Mouse (Mus musculus): ENCODE measurements around the gene Haus3. TPM values are rescaled to one million over a fixed set of nuclear protein-coding genes. Genes with fewer than 3 reads are reported as not detected.
A peak's percentile ranks its signal among the peaks of the same experiment; 100 is the strongest.

The Haus3 gene
- polyA plus RNA-seq, 1 experiment from 2014 or later, result 52.5 TPM

DNA sequence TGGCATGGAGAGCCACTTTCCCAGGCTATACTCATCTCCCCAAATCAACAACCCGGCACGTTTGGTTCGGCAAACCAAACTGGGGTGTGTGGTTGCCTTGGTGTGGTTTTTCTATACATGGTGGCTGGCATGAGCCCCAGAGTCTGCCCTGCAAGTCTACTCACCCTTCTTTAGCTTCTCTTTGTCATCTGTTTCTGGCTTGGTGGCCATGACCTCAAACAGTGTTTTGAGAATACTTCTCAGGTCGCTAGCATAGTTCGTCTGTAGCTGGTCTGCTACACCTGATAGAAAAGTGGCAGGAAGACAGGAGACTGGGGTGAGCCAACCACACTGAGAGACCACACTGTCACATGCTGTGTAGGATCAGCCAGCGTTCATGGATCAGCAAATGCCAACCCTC lies 29.3 kb upstream of the Haus3 start:
- H3K36me3 ChIP-seq, result no peaks in the 10 kb centered on the region
- no peak for ATAC-seq (ENCODE audit: insufficient number of reproducible peaks, insufficient read depth, low FRiP score, low TSS enrichment, low read depth)
- no peak overlapping the region for H3K9ac ChIP-seq (replicated peaks)
- H3K9me3 ChIP-seq, result no peaks in the 10 kb centered on the region
- H3K4me2 ChIP-seq, result no peak overlapping the region
- no peak overlapping the region for H3K27ac ChIP-seq
- WGBS, result 81% methylated on average over 6 of the region's 6 CpGs
- no peak overlapping the region for H3K4me3 ChIP-seq (replicated peaks)
- H3K4me1 ChIP-seq (replicated peaks), result no peaks in the 10 kb centered on the region
- H3K27me3 ChIP-seq, result 0 out of 2 replicates have a peak, but pooled peaks cover 9% of the 10 kb centered on the region

DNA sequence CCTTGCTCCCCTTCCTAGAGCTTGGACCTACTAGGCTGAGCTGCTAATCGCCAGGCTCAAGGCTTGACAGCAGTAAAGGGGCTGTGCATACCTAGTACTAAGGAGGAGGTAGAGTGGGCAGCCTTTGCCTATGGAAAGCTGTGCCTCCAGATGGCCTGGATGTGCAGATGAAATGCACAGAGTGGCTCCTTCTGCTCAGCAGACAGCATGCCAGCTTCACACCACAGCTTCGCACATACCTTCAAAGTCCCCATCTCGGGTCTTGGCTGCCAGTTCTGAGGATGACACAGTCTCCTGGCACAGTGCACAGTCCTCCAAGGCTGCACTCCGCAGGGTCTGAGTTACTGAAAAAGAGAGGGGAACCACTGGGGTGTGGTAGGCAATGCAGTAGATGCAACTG lies 27.9 kb upstream of the Haus3 start:
- H3K9ac ChIP-seq (replicated peaks), result no peak overlapping the region

DNA sequence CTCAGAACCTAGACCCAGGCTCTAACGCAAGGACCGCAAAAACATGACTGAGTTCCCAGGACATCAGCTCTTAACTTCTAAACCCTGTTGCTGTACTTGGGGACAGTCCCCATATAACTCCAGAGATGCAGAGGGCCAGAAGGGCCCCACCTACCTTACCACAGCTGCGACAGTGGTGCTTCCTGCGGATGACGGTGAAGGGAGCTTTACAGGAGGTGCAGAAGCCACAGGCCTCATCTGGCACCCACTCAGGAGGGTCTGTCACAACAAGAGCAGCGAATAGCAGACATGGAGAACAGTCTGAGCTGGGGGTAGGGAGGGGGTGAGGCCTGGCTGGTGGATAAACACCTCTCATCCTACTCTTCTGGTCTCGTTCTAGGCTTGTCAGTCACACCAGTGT lies 27.1 kb upstream of the Haus3 start:
- H3K4me1 ChIP-seq (replicated peaks), result no peaks in the 10 kb centered on the region
- no peak overlapping the region for H3K9ac ChIP-seq (replicated peaks)
- no peaks in the 10 kb centered on the region for H3K9me3 ChIP-seq
- no peak overlapping the region for H3K27ac ChIP-seq
- WGBS, result 77% methylated on average over 7 of the region's 7 CpGs
- H3K27me3 ChIP-seq, result 0 out of 2 replicates have a peak, but pooled peaks cover 9% of the 10 kb centered on the region
- no peaks in the 10 kb centered on the region for H3K36me3 ChIP-seq
- no peak overlapping the region for H3K4me3 ChIP-seq (replicated peaks)
- H3K4me2 ChIP-seq, result no peak overlapping the region
- ATAC-seq (ENCODE audit: insufficient number of reproducible peaks, insufficient read depth, low FRiP score, low TSS enrichment, low read depth), result no peak

More for the DNA sequence above, 27.9 kb upstream of the Haus3 start:
- no peak for ATAC-seq (ENCODE audit: insufficient number of reproducible peaks, insufficient read depth, low FRiP score, low TSS enrichment, low read depth)
- Histone ChIP-seq H3K4me3 (replicated peaks) (no peak overlapping the region), H3K27me3 (0 out of 2 replicates have a peak, but pooled peaks cover 9% of the 10 kb centered on the region), H3K4me1 (replicated peaks) (no peaks in the 10 kb centered on the region), H3K27ac (no peak overlapping the region), H3K9me3 (no peaks in the 10 kb centered on the region), H3K36me3 (no peaks in the 10 kb centered on the region), H3K4me2 (no peak overlapping the region)
- WGBS, result 74% methylated on average over 4 of the region's 4 CpGs

DNA sequence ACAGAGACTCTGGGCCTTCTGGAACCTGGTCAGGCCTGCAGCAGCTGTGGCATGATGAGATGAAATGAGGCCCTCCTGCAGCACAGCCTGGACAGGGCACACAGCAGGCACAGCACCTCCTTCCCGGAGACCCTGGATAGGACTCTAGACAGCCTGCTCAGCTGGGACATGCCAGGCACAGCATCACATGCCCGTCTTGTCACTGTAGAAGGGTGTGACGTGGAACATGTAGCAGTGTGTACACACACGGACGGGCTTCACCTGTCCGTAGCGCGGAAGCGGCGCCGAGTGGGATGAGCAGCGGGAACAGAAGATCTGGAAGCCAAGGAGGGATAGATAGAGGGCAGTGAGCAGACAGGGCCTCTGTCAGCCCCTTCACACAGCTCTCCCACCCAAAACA lies 26.5 kb upstream of the Haus3 start:
- 93% methylated on average over 12 of the region's 12 CpGs for WGBS
- H3K4me2 ChIP-seq, result no peak overlapping the region
- ATAC-seq (ENCODE audit: insufficient number of reproducible peaks, insufficient read depth, low FRiP score, low TSS enrichment, low read depth), result no peak

DNA sequence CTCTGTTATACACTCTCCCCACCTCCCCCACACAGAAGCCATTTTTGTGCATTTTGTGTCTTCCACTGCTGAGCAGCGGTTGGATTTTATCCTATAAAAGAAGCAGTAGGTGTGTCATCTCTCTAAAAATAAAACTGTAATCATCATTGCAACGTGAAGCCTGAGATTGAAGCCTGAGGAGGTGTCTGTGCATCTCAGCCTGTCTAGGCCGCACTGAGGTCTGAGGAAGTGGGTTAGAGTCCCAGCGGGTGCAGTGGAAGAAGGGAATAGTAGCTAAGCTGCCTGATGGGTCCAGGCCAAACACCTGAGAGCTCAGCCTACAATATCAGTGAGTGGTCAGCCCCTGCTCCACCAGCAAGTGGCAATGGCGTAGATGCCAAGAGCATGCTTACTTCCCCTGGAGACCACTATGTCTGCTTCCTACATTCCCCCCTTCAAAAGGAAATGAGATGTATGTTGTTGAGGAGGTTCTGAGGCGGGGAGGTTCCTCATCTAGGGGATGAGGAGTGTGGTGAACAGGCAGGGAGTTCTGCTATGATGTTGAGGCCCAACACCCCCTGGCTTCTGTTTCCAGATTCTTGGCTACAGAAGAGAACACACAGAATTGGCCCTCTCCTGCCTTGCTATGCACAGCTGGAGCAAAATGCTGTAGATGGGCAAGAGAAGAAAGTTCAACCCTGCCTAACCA lies 25.8 kb upstream of the Haus3 start:
- H3K9me3 ChIP-seq, result no peaks in the 10 kb centered on the region
- H3K9ac ChIP-seq (replicated peaks), result no peak overlapping the region
- 82% methylated on average over 6 of the region's 6 CpGs for WGBS
- no peaks in the 10 kb centered on the region for H3K36me3 ChIP-seq
- peaks cover 13% of the 10 kb centered on the region; the same call in 1 of the 2 replicates for H3K27me3 ChIP-seq
- ATAC-seq (ENCODE audit: insufficient number of reproducible peaks, insufficient read depth, low FRiP score, low TSS enrichment, low read depth), result no peak
- H3K27ac ChIP-seq, result no peak overlapping the region
- no peaks in the 10 kb centered on the region for H3K4me1 ChIP-seq (replicated peaks)
- H3K4me3 ChIP-seq (replicated peaks), result no peak overlapping the region
- no peak overlapping the region for H3K4me2 ChIP-seq

More for the DNA sequence above, 26.5 kb upstream of the Haus3 start:
- Histone ChIP-seq H3K36me3 (no peaks in the 10 kb centered on the region), H3K4me3 (replicated peaks) (no peak overlapping the region), H3K9ac (replicated peaks) (no peak overlapping the region), H3K4me1 (replicated peaks) (no peaks in the 10 kb centered on the region), H3K27ac (no peak overlapping the region), H3K27me3 (0 out of 2 replicates have a peak, but pooled peaks cover 9% of the 10 kb centered on the region), H3K9me3 (no peaks in the 10 kb centered on the region)

DNA sequence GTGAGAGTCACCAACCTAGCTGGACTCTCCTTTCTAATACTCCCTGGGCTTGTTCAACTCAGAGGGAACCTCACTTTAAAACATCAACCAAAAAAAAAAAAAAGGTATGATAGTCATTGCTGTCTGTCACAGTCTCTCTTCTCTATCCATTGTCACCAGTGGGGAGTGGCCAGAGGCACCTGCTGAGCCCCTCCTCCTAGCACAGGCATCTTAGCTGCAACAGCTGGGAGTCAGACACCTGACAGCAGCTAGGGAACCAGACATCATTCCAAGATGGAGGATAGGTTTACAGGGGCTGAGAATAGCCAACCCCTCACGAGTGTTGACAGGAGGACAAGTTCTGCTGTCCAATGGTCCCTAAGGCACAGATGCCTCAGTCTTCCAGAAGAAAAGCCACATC lies 25.1 kb upstream of the Haus3 start:
- Histone ChIP-seq H3K36me3 (no peaks in the 10 kb centered on the region), H3K4me1 (replicated peaks) (peaks cover 2% of the 10 kb centered on the region; the same call in 1 of the 2 replicates), H3K27me3 (peaks cover 13% of the 10 kb centered on the region; the same call in 1 of the 2 replicates), H3K4me2 (no peak overlapping the region), H3K9ac (replicated peaks) (no peak overlapping the region), H3K27ac (no peak overlapping the region), H3K4me3 (replicated peaks) (no peak overlapping the region), H3K9me3 (no peaks in the 10 kb centered on the region)
- 35% methylated on average over 1 of the region's 1 CpGs for WGBS
- no peak for ATAC-seq (ENCODE audit: insufficient number of reproducible peaks, insufficient read depth, low FRiP score, low TSS enrichment, low read depth)

DNA sequence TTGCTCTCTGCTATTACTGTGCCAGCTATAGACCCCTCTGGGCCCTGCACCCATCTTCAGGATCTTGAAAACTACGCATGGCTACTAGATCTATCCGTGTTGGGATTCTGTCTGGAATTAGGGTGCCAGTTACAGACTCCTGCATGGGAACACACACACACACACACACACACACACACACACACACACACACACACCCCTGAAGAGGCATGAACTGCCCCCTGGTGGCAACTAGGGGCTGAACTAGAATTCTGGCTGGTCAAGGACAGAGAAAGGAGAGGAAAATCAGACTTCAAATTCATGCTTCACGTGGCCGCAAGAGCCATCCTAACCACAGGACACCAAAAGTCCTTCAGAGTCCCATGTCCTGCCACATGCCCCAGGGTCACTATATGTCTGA lies 22.5 kb upstream of the Haus3 start:
- H3K9me3 ChIP-seq, result no peaks in the 10 kb centered on the region
- peaks cover 15% of the 10 kb centered on the region for H3K4me1 ChIP-seq (replicated peaks)
- H3K9ac ChIP-seq (replicated peaks), result no peak overlapping the region
- H3K27me3 ChIP-seq, result peaks cover 4% of the 10 kb centered on the region; the same call in 1 of the 2 replicates
- H3K27ac ChIP-seq, result no peak overlapping the region
- H3K36me3 ChIP-seq, result no peaks in the 10 kb centered on the region
- no peak for ATAC-seq (ENCODE audit: insufficient number of reproducible peaks, insufficient read depth, low FRiP score, low TSS enrichment, low read depth)
- H3K4me3 ChIP-seq (replicated peaks), result no peak overlapping the region
- no peak overlapping the region for H3K4me2 ChIP-seq
- WGBS, result 74% methylated on average over 4 of the region's 4 CpGs

DNA sequence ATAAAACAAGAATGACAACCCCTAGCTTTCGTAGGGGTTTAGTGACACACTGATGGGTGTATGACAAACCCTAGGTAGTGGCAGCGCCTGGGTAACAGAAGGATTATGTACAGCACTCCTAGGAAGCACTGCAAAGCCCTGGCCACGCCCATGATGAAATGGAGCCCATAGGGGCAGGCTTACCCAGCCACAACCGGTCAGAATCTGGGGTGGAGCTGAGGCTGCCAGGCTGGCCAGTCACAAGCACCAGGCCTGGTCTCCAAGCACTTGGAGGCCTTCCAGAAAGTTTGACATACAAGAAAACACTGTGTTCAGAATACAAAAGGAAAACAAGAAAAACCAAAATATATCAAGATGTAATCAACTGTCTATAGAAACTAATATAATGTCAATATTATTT lies 21.7 kb upstream of the Haus3 start:
- H3K36me3 ChIP-seq, result no peaks in the 10 kb centered on the region
- no peak for ATAC-seq (ENCODE audit: insufficient number of reproducible peaks, insufficient read depth, low FRiP score, low TSS enrichment, low read depth)
- no peak overlapping the region for H3K27ac ChIP-seq
- WGBS, result 60% methylated on average over 4 of the region's 4 CpGs
- H3K4me1 ChIP-seq (replicated peaks), result peaks cover 23% of the 10 kb centered on the region
- H3K4me2 ChIP-seq, result no peak overlapping the region
- H3K27me3 ChIP-seq, result peaks cover 4% of the 10 kb centered on the region; the same call in 1 of the 2 replicates
- H3K4me3 ChIP-seq (replicated peaks), result no peak overlapping the region
- no peak overlapping the region for H3K9ac ChIP-seq (replicated peaks)
- H3K9me3 ChIP-seq, result no peaks in the 10 kb centered on the region

DNA sequence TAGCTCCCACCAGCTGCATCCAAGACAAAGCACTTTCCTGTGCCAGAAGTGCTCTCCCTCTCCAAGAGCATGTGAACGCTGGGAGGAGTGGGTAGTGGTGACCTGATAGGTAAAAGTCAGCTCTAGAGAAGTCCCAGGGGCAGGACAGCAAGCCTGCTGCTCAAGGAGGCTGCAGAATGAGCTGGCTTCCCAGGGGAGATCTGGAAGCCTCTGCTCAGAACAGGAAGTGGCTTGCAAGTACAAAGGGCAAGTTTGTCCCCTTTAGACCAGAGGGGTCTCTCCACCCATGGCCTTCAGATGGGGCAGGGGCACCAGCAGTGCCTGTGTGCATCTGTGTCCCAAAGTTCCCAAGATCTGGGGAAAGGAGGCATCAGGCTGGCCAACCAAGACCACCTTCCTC lies 20.2 kb upstream of the Haus3 start:
- H3K4me2 ChIP-seq, result no peak overlapping the region
- 64% methylated on average over 1 of the region's 1 CpGs for WGBS
- ATAC-seq (ENCODE audit: insufficient number of reproducible peaks, insufficient read depth, low FRiP score, low TSS enrichment, low read depth), result no peak
- peaks cover 4% of the 10 kb centered on the region; the same call in 1 of the 2 replicates for H3K27me3 ChIP-seq
- peaks cover 37% of the 10 kb centered on the region for H3K4me1 ChIP-seq (replicated peaks)
- H3K27ac ChIP-seq, result no peak overlapping the region
- H3K9me3 ChIP-seq, result no peaks in the 10 kb centered on the region
- H3K4me3 ChIP-seq (replicated peaks), result no peak overlapping the region
- peaks cover 9% of the 10 kb centered on the region; the same call in 1 of the 2 replicates for H3K36me3 ChIP-seq
- H3K9ac ChIP-seq (replicated peaks), result no peak overlapping the region

DNA sequence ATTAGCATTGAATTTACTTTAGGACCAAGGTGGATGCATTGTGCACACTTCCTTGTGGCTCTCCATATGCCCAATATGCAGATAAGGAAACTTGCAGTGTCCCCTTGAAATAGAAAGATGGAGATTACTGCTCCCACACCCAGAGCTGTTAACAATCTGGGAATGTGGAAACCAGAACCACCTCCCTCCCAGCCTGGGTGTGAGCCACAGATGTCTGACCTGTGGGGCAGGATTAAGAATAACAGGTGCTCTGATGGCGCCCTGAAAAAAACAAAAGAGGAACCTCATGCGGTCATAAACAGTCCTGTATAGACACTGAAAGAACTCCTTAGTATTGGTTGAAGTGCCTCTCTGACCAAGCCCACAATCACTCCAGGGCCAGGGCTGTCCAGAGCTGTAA lies 19.5 kb upstream of the Haus3 start:
- WGBS, result 67% methylated on average over 2 of the region's 2 CpGs
- H3K9ac ChIP-seq (replicated peaks), result peak overlapping the region; percentile 63; the same call in 1 of the 2 replicates
- H3K4me2 ChIP-seq, result peak overlapping the region; percentile 70

DNA sequence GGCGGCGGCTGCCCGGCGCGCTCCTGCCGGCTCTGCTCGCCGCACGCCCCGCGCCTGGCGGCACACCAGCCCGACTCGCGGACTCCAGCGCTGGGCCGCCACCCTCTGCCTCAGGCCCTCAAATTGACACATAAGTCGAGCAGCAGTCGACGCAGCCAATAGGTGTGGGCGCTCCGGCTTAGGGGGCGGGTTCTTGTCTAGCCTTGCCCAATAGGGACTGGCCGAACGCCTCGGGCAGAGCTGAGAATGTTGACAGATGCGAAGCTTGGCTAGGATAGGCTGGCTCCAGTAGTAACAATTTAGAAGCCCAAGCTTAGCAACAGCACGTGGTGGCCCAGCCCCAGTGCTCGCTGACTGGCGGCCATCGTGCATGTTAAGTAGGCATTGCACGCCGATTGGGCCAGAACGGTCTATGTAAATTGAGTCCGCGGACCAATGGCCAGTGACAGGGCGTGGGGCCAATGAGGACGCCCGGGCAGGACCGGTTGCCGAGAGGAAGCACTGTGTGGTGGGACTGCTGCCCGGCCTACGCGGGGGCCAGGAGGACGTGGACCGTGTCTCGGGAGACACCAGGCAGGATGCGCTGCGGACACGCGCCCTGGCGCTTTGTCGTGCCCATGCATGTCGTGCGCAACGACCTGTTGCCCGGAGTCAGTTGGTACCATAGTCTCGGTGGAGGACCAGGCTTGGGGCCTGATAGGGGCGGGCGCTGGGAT lies 18.4 kb upstream of the Haus3 start, which contains the start of gene Mxd4:
Gene Mxd4 (minus strand): TSS at position 120 of the 716 bp plus-strand sequence.
- Histone ChIP-seq H3K4me3 (replicated peaks) (peak within 1 kb of the TSS; percentile 95), H3K9me3 (no peaks in the 10 kb centered on the region), H3K4me1 (replicated peaks) (peaks cover 53% of the 10 kb centered on the region), H3K4me2 (peak within 1 kb of the TSS; percentile 94), H3K9ac (replicated peaks) (peak within 1 kb of the TSS; percentile 80), H3K27ac (peak within 1 kb of the TSS; percentile 94), H3K36me3 (peaks cover 20% of the 10 kb centered on the region), H3K27me3 (peaks cover 4% of the 10 kb centered on the region; the same call in 1 of the 2 replicates)
- WGBS, result under 1% methylated on average over 60 of the region's 60 CpGs
- peak; percentile 99 for ATAC-seq (ENCODE audit: insufficient number of reproducible peaks, insufficient read depth, low FRiP score, low TSS enrichment, low read depth)

More for the DNA sequence above, 19.5 kb upstream of the Haus3 start:
- Histone ChIP-seq H3K36me3 (peaks cover 14% of the 10 kb centered on the region), H3K9me3 (no peaks in the 10 kb centered on the region), H3K4me1 (replicated peaks) (peaks cover 44% of the 10 kb centered on the region), H3K27me3 (peaks cover 4% of the 10 kb centered on the region; the same call in 1 of the 2 replicates), H3K27ac (no peak overlapping the region), H3K4me3 (replicated peaks) (peak overlapping the region; percentile 95; the same call in 1 of the 2 replicates)
- no peak for ATAC-seq (ENCODE audit: insufficient number of reproducible peaks, insufficient read depth, low FRiP score, low TSS enrichment, low read depth)
